Mouse (Mus musculus): ENCODE data around the gene Tex33.

GRCm38 (mm10) chr15:78442231-78442630, 46.5 kb upstream of the Tex33 start:
- no peak for TF ChIP-seq CTCF (IDR thresholded peaks at IDR 0.05; ENCODE audit: borderline replicate concordance, control insufficient read depth, extremely low read depth, insufficient read depth, low read length, poor library complexity)
- no peak for TF ChIP-seq POLR2A (IDR thresholded peaks at IDR 0.05; ENCODE audit: control insufficient read depth, extremely low read depth, insufficient read depth, low read length, poor library complexity)
